In genomic region chr5:136626891-136627290, GRCm38 (mm10) we compare ENCODE assay signal across 23 mouse cellular contexts. TPM values are rescaled to one million over a fixed set of nuclear protein-coding genes. Genes with fewer than 3 reads are reported as not detected.
DNase-seq lines count a peak whose midpoint lies in the region; ATAC-seq and TF ChIP-seq lines count a peak whose summit lies in the region.
"Had no signal": no experiment of that assay in that cellular context is flagged by ENCODE, and none has a peak within 500 bp of the region (broad histone marks: within the 10 kb centered on the region; RNA-seq: fewer than 3 reads in every experiment).

No protein-coding gene starts in this region.

- H3K27ac ChIP-seq in kidney, postnatal 0 days: no peak overlapping the region
- no peak overlapping the region for H3K27ac ChIP-seq in forebrain, embryonic 10.5 days
- H3K27ac ChIP-seq: hindbrain, embryonic 14.5 days; layer of hippocampus, adult 2 months; limb, embryonic 10.5 days; liver, embryonic 15.5 days; lung, embryonic 15.5 days; neural tube, embryonic 12.5 days had no signal

- peak; percentile 15 to 22 for DNase-seq in cerebellum, postnatal 14 days
- no peak for DNase-seq in cerebellum, adult 9-11 months
- DNase-seq in kidney, postnatal 0 days (ENCODE audit: low spot score): peak; percentile 34
- DNase-seq in kidney, postnatal 36 days: no peak
- DNase-seq in thymus, postnatal 25 days: peak; percentile 14
- DNase-seq in thymus, adult 18-20 months: no peak
- no peak for DNase-seq in forebrain, embryonic 10.5 days (ENCODE audit: extremely low spot score, low spot score)
- DNase-seq: kidney, adult 18-20 months; kidney, postnatal 14 days; midbrain, embryonic 14.5 days; retina, postnatal 1 day; right cerebral cortex, postnatal 25 days; spleen, adult 18-20 months had no signal

- peaks cover 5% of the 10 kb centered on the region; the same call in 1 of the 2 replicates for H3K4me1 ChIP-seq in kidney, postnatal 0 days (replicated peaks; ENCODE audit: insufficient read depth, low read length)
- peaks cover 7% of the 10 kb centered on the region for H3K4me1 ChIP-seq in forebrain, embryonic 10.5 days

- no peak for ATAC-seq in kidney, postnatal 0 days (replicated peaks; ENCODE audit: low FRiP score, low read depth)
- ATAC-seq: activated CD4-positive, CD25-positive, alpha-beta regulatory T cell, adult 4 months; inflammation-experienced regulatory T-cells, adult 6 months had no signal

- TF ChIP-seq CTCF in kidney, postnatal 0 days (IDR thresholded peaks at IDR 0.05; ENCODE audit: low read depth): no peak

- H3K36me3 ChIP-seq in kidney, postnatal 0 days (ENCODE audit: insufficient read depth, low read length): no peaks in the 10 kb centered on the region
- H3K36me3 ChIP-seq in forebrain, embryonic 10.5 days (replicated peaks): no peaks in the 10 kb centered on the region
- H3K36me3 ChIP-seq: limb, embryonic 10.5 days; liver, embryonic 15.5 days; lung, embryonic 15.5 days; neural tube, embryonic 12.5 days had no signal

- no peak overlapping the region for H3K4me3 ChIP-seq in kidney, postnatal 0 days (replicated peaks; ENCODE audit: low read depth, low read length)
- no peak overlapping the region for H3K4me3 ChIP-seq in forebrain, embryonic 10.5 days
- H3K4me3 ChIP-seq: layer of hippocampus, adult 2 months; limb, embryonic 10.5 days; liver, embryonic 15.5 days; lung, embryonic 15.5 days; megakaryocyte, embryonic 14.5 days; neural tube, embryonic 12.5 days had no signal

- no peak overlapping the region for H3K9ac ChIP-seq in kidney, postnatal 0 days (ENCODE audit: low read depth, low read length)
- H3K9ac ChIP-seq: forebrain, postnatal 0 days; hindbrain, embryonic 14.5 days; liver, embryonic 15.5 days; lung, embryonic 15.5 days; neural tube, embryonic 12.5 days had no signal

- H3K27me3 ChIP-seq in kidney, postnatal 0 days (ENCODE audit: insufficient read depth, low read length): no peaks in the 10 kb centered on the region
- H3K27me3 ChIP-seq in forebrain, embryonic 10.5 days (ENCODE audit: poor library complexity, severe bottlenecking): peaks cover 34% of the 10 kb centered on the region
- H3K27me3 ChIP-seq: lung, embryonic 15.5 days; megakaryocyte, embryonic 14.5 days had no signal

- no peaks in the 10 kb centered on the region for H3K9me3 ChIP-seq in kidney, postnatal 0 days (replicated peaks; ENCODE audit: low read length)
- no peaks in the 10 kb centered on the region for H3K9me3 ChIP-seq in forebrain, embryonic 10.5 days
- H3K9me3 ChIP-seq: limb, embryonic 10.5 days; liver, embryonic 15.5 days; lung, embryonic 15.5 days; megakaryocyte, embryonic 14.5 days; neural tube, embryonic 12.5 days had no signal

- 58% methylated on average over 2 of the region's 2 CpGs for WGBS in kidney, postnatal 0 days
- WGBS in forebrain, embryonic 10.5 days: 79% methylated on average over 2 of the region's 2 CpGs

- H3K4me2 ChIP-seq in kidney, postnatal 0 days (ENCODE audit: low read length): no peak overlapping the region
- H3K4me2 ChIP-seq: hindbrain, embryonic 14.5 days; liver, embryonic 15.5 days; lung, embryonic 15.5 days; neural tube, embryonic 12.5 days had no signal

RNA-seq across cellular contexts. Expression of gene Cux1, which starts 59.6 kb away (rescaled TPM):
- 73.4 and 84.0 TPM in 2 replicates for polyA plus RNA-seq in kidney, postnatal 0 days (2015; fragmentation: Nextera tagmentation; extraction: Ambion mirVana)
- 106 and 107 TPM in 2 replicates for polyA plus RNA-seq in forebrain, embryonic 10.5 days (2016; fragmentation: Nextera tagmentation; extraction: Ambion mirVana)

Comparison
In these comparisons a context has a peak if more than half of its experiments do, and no peak if none do; other contexts are left out.
1. DNase-seq: peak in cerebellum, postnatal 14 days (2 of 2), kidney, postnatal 0 days (single experiment) and thymus, postnatal 25 days (single experiment); none in cerebellum, adult 9-11 months (single experiment), kidney, postnatal 36 days (0 of 2), thymus, adult 18-20 months (0 of 2) and forebrain, embryonic 10.5 days (single experiment).